Mouse (Mus musculus): ENCODE measurements at regions not wholly inside any gene's neighbourhood (a gene's known extent, or its start where the extent isn't known, plus 50 kb on each side); places are given as distances from the start of the nearest gene placed in this dataset.
"Not testable (repeated sequence)": the region's sequence is repeated elsewhere in the genome, so short reads cannot be mapped to it uniquely, and the experiment has no call there.

GRCm38 (mm10) chr6:22716864-22717557, 158.3 kb upstream of the Ptprz1 start:
- no peak for DNase-seq (ENCODE audit: low spot score)
- no peaks in the 10 kb centered on the region for H3K36me3 ChIP-seq (replicated peaks)
- no peak overlapping the region for H3K4me3 ChIP-seq
- H3K4me1 ChIP-seq, result no peaks in the 10 kb centered on the region; the same call in 1 of the 2 replicates
- H3K27ac ChIP-seq (replicated peaks), result no peak overlapping the region
- no peaks in the 10 kb centered on the region for H3K9me3 ChIP-seq
- H3K27me3 ChIP-seq (replicated peaks; ENCODE audit: low read depth, poor library complexity, severe bottlenecking), result no peaks in the 10 kb centered on the region
- 89% methylated on average over 4 of the region's 4 CpGs for WGBS

DNA sequence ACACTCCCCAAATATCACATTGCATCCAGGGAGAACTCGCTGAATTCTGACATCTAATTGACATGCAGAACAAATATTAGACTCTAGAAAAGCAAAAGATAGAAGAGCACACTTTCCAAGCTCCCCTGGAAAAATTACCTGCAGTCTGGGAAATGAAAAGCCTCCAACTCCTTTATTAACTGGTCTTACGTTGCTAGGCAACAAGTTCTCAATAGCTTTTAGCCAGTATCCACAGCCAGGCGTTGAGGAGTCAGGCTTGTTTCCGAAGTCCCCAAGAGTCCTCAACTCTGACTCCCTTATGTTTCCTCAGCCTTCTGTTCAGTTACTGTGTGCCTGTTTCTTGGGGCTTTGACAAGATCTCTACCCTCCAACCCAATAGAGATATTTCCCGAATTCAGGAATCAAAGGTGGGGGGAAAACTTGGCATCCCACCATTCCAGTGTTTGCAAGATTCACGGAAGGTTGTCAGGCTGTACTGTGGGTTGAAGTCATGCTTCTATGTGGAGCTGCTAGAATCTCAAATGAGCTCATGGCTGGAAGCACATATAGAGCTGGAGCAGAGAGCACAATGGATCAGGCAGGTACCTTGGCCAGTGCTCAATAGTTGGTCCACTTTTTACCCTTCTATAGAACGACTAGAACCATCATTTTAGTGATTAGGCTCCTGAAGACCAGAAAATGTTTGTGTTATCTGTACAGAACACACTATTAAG, 159.0 kb upstream of the Ptprz1 start:
- Histone ChIP-seq H3K27me3 (replicated peaks; ENCODE audit: low read depth, poor library complexity, severe bottlenecking) (no peaks in the 10 kb centered on the region), H3K9me3 (no peaks in the 10 kb centered on the region), H3K4me1 (no peaks in the 10 kb centered on the region; the same call in 1 of the 2 replicates), H3K4me3 (no peak overlapping the region), H3K27ac (replicated peaks) (no peak overlapping the region), H3K36me3 (replicated peaks) (no peaks in the 10 kb centered on the region)
- no peak for DNase-seq (ENCODE audit: low spot score)
- 70% methylated on average over 7 of the region's 7 CpGs for WGBS

DNA sequence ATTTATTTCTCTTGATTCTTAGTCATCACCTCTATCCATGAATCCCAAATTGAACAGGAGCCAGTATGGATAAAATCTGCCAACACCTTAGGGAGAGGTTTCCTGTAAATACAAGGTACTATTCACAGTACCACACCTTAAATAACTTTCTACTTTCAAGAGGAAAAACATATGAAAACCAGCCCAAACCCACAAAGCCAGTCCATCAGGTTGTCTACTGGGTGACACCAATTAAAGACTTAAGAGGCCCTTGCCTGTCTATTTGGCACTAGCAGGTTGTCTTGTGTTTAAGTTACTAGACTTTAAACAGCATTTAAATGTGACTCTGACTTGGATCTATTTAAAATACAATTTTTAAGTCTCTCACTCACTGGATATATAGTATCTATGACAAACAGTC, 177.1 kb upstream of the Ptprz1 start:
- no peaks in the 10 kb centered on the region for H3K27me3 ChIP-seq (replicated peaks; ENCODE audit: low read depth, poor library complexity, severe bottlenecking)
- no peak for DNase-seq (ENCODE audit: low spot score)
- H3K27ac ChIP-seq (replicated peaks), result no peak overlapping the region

GRCm38 (mm10) chr6:22688678-22689126, 186.6 kb upstream of the Ptprz1 start:
- peak; percentile 14 for DNase-seq (ENCODE audit: low spot score)
- H3K36me3 ChIP-seq (replicated peaks), result no peaks in the 10 kb centered on the region
- WGBS, result 82% methylated on average over 7 of the region's 7 CpGs
- no peak overlapping the region for H3K27ac ChIP-seq (replicated peaks)
- no peaks in the 10 kb centered on the region for H3K27me3 ChIP-seq (replicated peaks; ENCODE audit: low read depth, poor library complexity, severe bottlenecking)
- H3K4me3 ChIP-seq, result no peak overlapping the region
- H3K4me1 ChIP-seq, result 0 out of 2 replicates have a peak, but pooled peaks cover 5% of the 10 kb centered on the region
- no peaks in the 10 kb centered on the region for H3K9me3 ChIP-seq

More for the DNA sequence above, 177.1 kb upstream of the Ptprz1 start:
- H3K36me3 ChIP-seq (replicated peaks), result no peaks in the 10 kb centered on the region
- no peaks in the 10 kb centered on the region for H3K4me1 ChIP-seq
- no peak overlapping the region for H3K4me3 ChIP-seq
- H3K9me3 ChIP-seq, result no peaks in the 10 kb centered on the region

DNA sequence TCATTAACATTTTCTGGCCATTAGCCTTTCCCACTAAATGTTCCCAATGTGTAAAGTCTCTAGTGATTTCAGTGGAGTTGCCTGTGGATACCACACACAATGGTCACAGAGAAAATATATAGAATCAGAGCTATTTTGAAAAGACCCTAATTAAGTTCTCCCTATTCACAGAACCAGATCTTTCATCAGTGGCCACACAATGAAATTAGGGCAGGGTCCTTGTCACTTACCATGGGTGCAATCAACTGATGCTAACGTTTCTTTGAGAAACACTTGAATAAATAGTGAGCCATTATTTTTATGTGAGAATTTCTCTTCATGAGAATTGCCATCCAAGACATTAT, 200.7 kb upstream of the Ptprz1 start:
- Histone ChIP-seq H3K4me1 (no peaks in the 10 kb centered on the region), H3K4me3 (no peak overlapping the region), H3K36me3 (replicated peaks) (no peaks in the 10 kb centered on the region), H3K27ac (replicated peaks) (no peak overlapping the region), H3K9me3 (no peaks in the 10 kb centered on the region), H3K27me3 (replicated peaks; ENCODE audit: low read depth, poor library complexity, severe bottlenecking) (no peaks in the 10 kb centered on the region)
- 68% methylated on average over 1 of the region's 1 CpGs for WGBS
- DNase-seq (ENCODE audit: low spot score), result no peak

GRCm38 (mm10) chr6:22673919-22674585, 201.2 kb upstream of the Ptprz1 start:
- WGBS, result 77% methylated on average over 2 of the region's 2 CpGs
- no peak for DNase-seq (ENCODE audit: low spot score)
- H3K27me3 ChIP-seq (replicated peaks; ENCODE audit: low read depth, poor library complexity, severe bottlenecking), result no peaks in the 10 kb centered on the region
- H3K36me3 ChIP-seq (replicated peaks), result no peaks in the 10 kb centered on the region
- no peaks in the 10 kb centered on the region for H3K4me1 ChIP-seq
- no peaks in the 10 kb centered on the region for H3K9me3 ChIP-seq
- no peak overlapping the region for H3K27ac ChIP-seq (replicated peaks)
- no peak overlapping the region for H3K4me3 ChIP-seq

- WGBS, result 86% methylated on average over 1 of the region's 1 CpGs
- no peak overlapping the region for H3K27ac ChIP-seq (replicated peaks)
- H3K4me3 ChIP-seq, result no peak overlapping the region
- no peaks in the 10 kb centered on the region for H3K27me3 ChIP-seq (replicated peaks; ENCODE audit: low read depth, poor library complexity, severe bottlenecking)
- no peak for DNase-seq (ENCODE audit: low spot score)
- H3K4me1 ChIP-seq, result no peaks in the 10 kb centered on the region
- no peaks in the 10 kb centered on the region for H3K36me3 ChIP-seq (replicated peaks)
- no peaks in the 10 kb centered on the region for H3K9me3 ChIP-seq
These were observed 203.8 kb upstream of the Ptprz1 start for GRCm38 (mm10) chr6:22671524-22671923.

GRCm38 (mm10) chr6:22668190-22668975, 206.9 kb upstream of the Ptprz1 start:
- 91% methylated on average over 7 of the region's 7 CpGs for WGBS
- no peaks in the 10 kb centered on the region for H3K36me3 ChIP-seq (replicated peaks)
- no peak for DNase-seq (ENCODE audit: low spot score)
- H3K4me1 ChIP-seq, result no peaks in the 10 kb centered on the region
- H3K27ac ChIP-seq (replicated peaks), result no peak overlapping the region
- no peak overlapping the region for H3K4me3 ChIP-seq
- H3K27me3 ChIP-seq (replicated peaks; ENCODE audit: low read depth, poor library complexity, severe bottlenecking), result no peaks in the 10 kb centered on the region
- no peaks in the 10 kb centered on the region for H3K9me3 ChIP-seq

- H3K9me3 ChIP-seq; H3K36me3 ChIP-seq (replicated peaks); DNase-seq (ENCODE audit: low spot score); H3K27me3 ChIP-seq (replicated peaks; ENCODE audit: low read depth, poor library complexity, severe bottlenecking); H3K4me1 ChIP-seq; H3K27ac ChIP-seq (replicated peaks); H3K4me3 ChIP-seq: not testable (repeated sequence)
- 95% methylated on average over 15 of the region's 15 CpGs for WGBS
These were observed 217.9 kb upstream of the Ptprz1 start for GRCm38 (mm10) chr6:22657401-22657800.

- H3K4me3 ChIP-seq, result no peak overlapping the region
- no peaks in the 10 kb centered on the region for H3K27me3 ChIP-seq (replicated peaks; ENCODE audit: low read depth, poor library complexity, severe bottlenecking)
- no peaks in the 10 kb centered on the region for H3K36me3 ChIP-seq (replicated peaks)
- no peaks in the 10 kb centered on the region for H3K4me1 ChIP-seq
- DNase-seq (ENCODE audit: low spot score), result no peak
- no peak overlapping the region for H3K27ac ChIP-seq (replicated peaks)
- H3K9me3 ChIP-seq, result no peaks in the 10 kb centered on the region
These were observed 235.2 kb upstream of the Ptprz1 start for GRCm38 (mm10) chr6:22640100-22640499.

DNA sequence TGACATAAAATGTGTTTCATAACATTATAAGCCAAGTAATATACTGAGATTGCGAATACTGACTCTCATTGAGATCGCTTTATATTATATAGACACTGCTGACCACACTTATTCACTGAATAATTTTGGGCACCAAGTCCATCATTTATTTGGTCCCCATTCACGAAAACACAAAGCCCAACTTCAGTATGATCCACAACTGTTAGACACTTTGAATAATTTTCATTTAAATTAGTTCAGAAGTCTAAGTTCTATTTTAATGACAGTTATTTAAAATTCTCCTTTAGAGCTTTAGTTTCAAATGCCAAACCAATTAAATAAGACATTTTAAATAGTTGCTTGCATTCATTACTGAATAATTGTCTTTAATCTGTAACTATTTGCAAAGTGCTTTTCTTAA, 240.2 kb upstream of the Ptprz1 start:
- H3K27me3 ChIP-seq (replicated peaks; ENCODE audit: low read depth, poor library complexity, severe bottlenecking), result no peaks in the 10 kb centered on the region

GRCm38 (mm10) chr6:22634740-22635139, 240.6 kb upstream of the Ptprz1 start:
- no peaks in the 10 kb centered on the region for H3K36me3 ChIP-seq (replicated peaks)
- no peaks in the 10 kb centered on the region for H3K27me3 ChIP-seq (replicated peaks; ENCODE audit: low read depth, poor library complexity, severe bottlenecking)
- WGBS, result 79% methylated on average over 5 of the region's 5 CpGs
- no peak for DNase-seq (ENCODE audit: low spot score)
- no peaks in the 10 kb centered on the region for H3K9me3 ChIP-seq
- no peak overlapping the region for H3K4me3 ChIP-seq
- no peaks in the 10 kb centered on the region for H3K4me1 ChIP-seq
- no peak overlapping the region for H3K27ac ChIP-seq (replicated peaks)

More for the DNA sequence above, 240.2 kb upstream of the Ptprz1 start:
- no peak overlapping the region for H3K27ac ChIP-seq (replicated peaks)
- 94% methylated on average over 3 of the region's 3 CpGs for WGBS
- no peak for DNase-seq (ENCODE audit: low spot score)
- no peaks in the 10 kb centered on the region for H3K4me1 ChIP-seq
- no peaks in the 10 kb centered on the region for H3K9me3 ChIP-seq
- H3K4me3 ChIP-seq, result no peak overlapping the region
- no peaks in the 10 kb centered on the region for H3K36me3 ChIP-seq (replicated peaks)
